Comparison of ENCODE assay signal across 18 mouse cellular contexts in genomic region chr4:47112560-47112959, GRCm38 (mm10). TPM values are rescaled to one million over a fixed set of nuclear protein-coding genes. Genes with fewer than 3 reads are reported as not detected.
A peak's percentile ranks its signal among the peaks of the same experiment; 100 is the strongest.
DNase-seq lines count a peak whose midpoint lies in the region; ATAC-seq and TF ChIP-seq lines count a peak whose summit lies in the region.
"Had no signal": no experiment of that assay in that cellular context is flagged by ENCODE, and none has a peak within 500 bp of the region (broad histone marks: within the 10 kb centered on the region; RNA-seq: fewer than 3 reads in every experiment).

No protein-coding gene starts in this region.

- H3K4me3 ChIP-seq in hindbrain, embryonic 15.5 days = no peak overlapping the region
- no peak overlapping the region for H3K4me3 ChIP-seq in hindbrain, embryonic 12.5 days
- H3K4me3 ChIP-seq in midbrain, embryonic 15.5 days = no peak overlapping the region
- H3K4me3 ChIP-seq in midbrain, embryonic 10.5 days = no peak overlapping the region
- no peak overlapping the region for H3K4me3 ChIP-seq in midbrain, postnatal 0 days (ENCODE audit: low read depth, low read length)
- H3K4me3 ChIP-seq: embryonic facial prominence, embryonic 10.5 days; heart, adult 2 months; liver, embryonic 15.5 days; midbrain, embryonic 12.5 days; neural tube, embryonic 12.5 days had no signal

- H3K9ac ChIP-seq in hindbrain, embryonic 15.5 days = no peak overlapping the region
- no peak overlapping the region for H3K9ac ChIP-seq in hindbrain, embryonic 12.5 days
- no peak overlapping the region for H3K9ac ChIP-seq in midbrain, embryonic 15.5 days
- no peak overlapping the region for H3K9ac ChIP-seq in midbrain, postnatal 0 days (replicated peaks; ENCODE audit: low read length, poor library complexity, severe bottlenecking)
- H3K9ac ChIP-seq: hindbrain, embryonic 14.5 days; liver, embryonic 15.5 days; midbrain, embryonic 12.5 days; neural tube, embryonic 12.5 days had no signal

- no peak overlapping the region for H3K4me2 ChIP-seq in hindbrain, embryonic 15.5 days
- no peak overlapping the region for H3K4me2 ChIP-seq in hindbrain, embryonic 12.5 days (replicated peaks)
- H3K4me2 ChIP-seq in midbrain, embryonic 15.5 days = no peak overlapping the region
- H3K4me2 ChIP-seq in midbrain, postnatal 0 days (ENCODE audit: low read depth, low read length, poor library complexity, severe bottlenecking) = no peak overlapping the region
- H3K4me2 ChIP-seq: hindbrain, embryonic 14.5 days; liver, embryonic 15.5 days; midbrain, embryonic 12.5 days; neural tube, embryonic 12.5 days had no signal

- no peaks in the 10 kb centered on the region for H3K27me3 ChIP-seq in hindbrain, embryonic 15.5 days
- no peaks in the 10 kb centered on the region for H3K27me3 ChIP-seq in hindbrain, embryonic 12.5 days
- H3K27me3 ChIP-seq in midbrain, embryonic 15.5 days (replicated peaks) = no peaks in the 10 kb centered on the region
- H3K27me3 ChIP-seq in midbrain, embryonic 10.5 days (ENCODE audit: low read depth, poor library complexity, severe bottlenecking) = no peaks in the 10 kb centered on the region
- H3K27me3 ChIP-seq in midbrain, postnatal 0 days (ENCODE audit: insufficient read depth, low read length) = no peaks in the 10 kb centered on the region
- H3K27me3 ChIP-seq: liver, embryonic 15.5 days; midbrain, embryonic 12.5 days; neural tube, embryonic 12.5 days had no signal

- H3K36me3 ChIP-seq in hindbrain, embryonic 15.5 days = no peaks in the 10 kb centered on the region
- no peaks in the 10 kb centered on the region for H3K36me3 ChIP-seq in hindbrain, embryonic 12.5 days
- H3K36me3 ChIP-seq in midbrain, embryonic 15.5 days (replicated peaks) = no peaks in the 10 kb centered on the region
- no peaks in the 10 kb centered on the region for H3K36me3 ChIP-seq in midbrain, embryonic 10.5 days
- H3K36me3 ChIP-seq in midbrain, postnatal 0 days (ENCODE audit: insufficient read depth, low read length) = no peaks in the 10 kb centered on the region
- H3K36me3 ChIP-seq: embryonic facial prominence, embryonic 10.5 days; liver, embryonic 15.5 days; midbrain, embryonic 12.5 days; neural tube, embryonic 12.5 days had no signal

- H3K9me3 ChIP-seq in hindbrain, embryonic 15.5 days = no peaks in the 10 kb centered on the region
- no peaks in the 10 kb centered on the region for H3K9me3 ChIP-seq in hindbrain, embryonic 12.5 days (replicated peaks)
- H3K9me3 ChIP-seq in midbrain, embryonic 15.5 days = no peaks in the 10 kb centered on the region
- no peaks in the 10 kb centered on the region for H3K9me3 ChIP-seq in midbrain, embryonic 10.5 days (replicated peaks)
- H3K9me3 ChIP-seq in midbrain, postnatal 0 days (ENCODE audit: low read length) = no peaks in the 10 kb centered on the region
- H3K9me3 ChIP-seq: embryonic facial prominence, embryonic 10.5 days; liver, embryonic 15.5 days; midbrain, embryonic 12.5 days; neural tube, embryonic 12.5 days had no signal

- 76% methylated on average over 9 of the region's 9 CpGs for WGBS in hindbrain, embryonic 15.5 days
- WGBS in hindbrain, embryonic 12.5 days = 79% methylated on average over 9 of the region's 9 CpGs
- WGBS in midbrain, embryonic 15.5 days = 66% methylated on average over 9 of the region's 9 CpGs
- 76% methylated on average over 9 of the region's 9 CpGs for WGBS in midbrain, embryonic 10.5 days
- WGBS in midbrain, postnatal 0 days = 56% methylated on average over 9 of the region's 9 CpGs

- ATAC-seq in frontal cortex, adult (ENCODE audit: low TSS enrichment) = peak; percentile 75
- peak; percentile 42; the same call in 1 of the 2 replicates for ATAC-seq in hindbrain, embryonic 15.5 days (ENCODE audit: low FRiP score, low read depth)
- ATAC-seq in hindbrain, embryonic 12.5 days (ENCODE audit: low FRiP score) = no peak
- peak; percentile 59 for ATAC-seq in midbrain, embryonic 15.5 days (replicated peaks)
- ATAC-seq in midbrain, postnatal 0 days (ENCODE audit: low FRiP score) = peak; percentile 52; the same call in 1 of the 2 replicates

- TF ChIP-seq CTCF in midbrain, postnatal 0 days (IDR thresholded peaks at IDR 0.05) = no peak

- DNase-seq in frontal cortex, postnatal 25 days (ENCODE audit: low spot score in 2 of 2) = no peak
- no peak for DNase-seq in midbrain, embryonic 10.5 days (ENCODE audit: low spot score)
- DNase-seq in midbrain, postnatal 0 days (ENCODE audit: low spot score) = peak; percentile 31
- no peak for DNase-seq in embryo, embryonic 9.5 days (ENCODE audit: extremely low spot score)
- DNase-seq: cerebellum, adult 8-10 months; kidney, adult 8-10 months; lung, postnatal 14 days; thymus, postnatal 4 days had no signal

- H3K4me1 ChIP-seq in hindbrain, embryonic 15.5 days (replicated peaks) = no peaks in the 10 kb centered on the region
- 0 out of 2 replicates have a peak, but pooled peaks cover 2% of the 10 kb centered on the region for H3K4me1 ChIP-seq in hindbrain, embryonic 12.5 days
- H3K4me1 ChIP-seq in midbrain, embryonic 15.5 days = peaks cover 16% of the 10 kb centered on the region; the same call in 1 of the 2 replicates
- peaks cover 6% of the 10 kb centered on the region for H3K4me1 ChIP-seq in midbrain, embryonic 10.5 days
- H3K4me1 ChIP-seq in midbrain, postnatal 0 days (ENCODE audit: insufficient read depth, low read length) = peaks cover 2% of the 10 kb centered on the region; the same call in 1 of the 2 replicates
- H3K4me1 ChIP-seq: liver, embryonic 15.5 days; neural tube, embryonic 12.5 days had no signal

- H3K27ac ChIP-seq in hindbrain, embryonic 15.5 days (replicated peaks) = no peak overlapping the region
- no peak overlapping the region for H3K27ac ChIP-seq in hindbrain, embryonic 12.5 days
- H3K27ac ChIP-seq in midbrain, embryonic 15.5 days = peak overlapping the region; percentile 64
- no peak overlapping the region for H3K27ac ChIP-seq in midbrain, embryonic 10.5 days (replicated peaks)
- H3K27ac ChIP-seq in midbrain, postnatal 0 days (ENCODE audit: low read depth, low read length) = peak overlapping the region; percentile 51; the same call in 1 of the 2 replicates
- H3K27ac ChIP-seq: embryonic facial prominence, embryonic 10.5 days; heart, adult 2 months; hindbrain, embryonic 14.5 days; liver, embryonic 15.5 days; midbrain, embryonic 12.5 days; neural tube, embryonic 12.5 days had no signal

RNA-seq across cellular contexts. Expression of gene Galnt12, which starts 20.9 kb away (rescaled TPM):
- 1.0 and 1.5 TPM in 2 replicates for polyA plus RNA-seq in hindbrain, embryonic 15.5 days (2015; fragmentation: Nextera tagmentation; extraction: Ambion mirVana)
- 2.3 and 3.4 TPM in 2 replicates for polyA plus RNA-seq in hindbrain, embryonic 12.5 days (2016; fragmentation: Nextera tagmentation; extraction: Ambion mirVana)
- polyA plus RNA-seq in midbrain, embryonic 15.5 days (2015; fragmentation: Nextera tagmentation; extraction: Ambion mirVana) = 1.8 and 2.9 TPM in 2 replicates
- polyA plus RNA-seq in midbrain, embryonic 10.5 days (2016; fragmentation: Nextera tagmentation; extraction: Ambion mirVana) = 6.5 and 7.8 TPM in 2 replicates
- 0.82 and 2.0 TPM in 2 replicates for total RNA-seq in midbrain, postnatal 0 days (2014; rRNA removed)
- 1.1 and 1.6 TPM in 2 replicates for polyA plus RNA-seq in midbrain, postnatal 0 days (2015; fragmentation: Nextera tagmentation; extraction: Ambion mirVana)

RNA-seq across cellular contexts. Expression of gene Anks6, which starts 55.3 kb away (rescaled TPM):
- 3.7 and 5.1 TPM in 2 replicates for polyA plus RNA-seq in hindbrain, embryonic 15.5 days (2015; fragmentation: Nextera tagmentation; extraction: Ambion mirVana)
- 6.6 and 7.5 TPM in 2 replicates for polyA plus RNA-seq in hindbrain, embryonic 12.5 days (2016; fragmentation: Nextera tagmentation; extraction: Ambion mirVana)
- 5.2 and 5.3 TPM in 2 replicates for polyA plus RNA-seq in midbrain, embryonic 15.5 days (2015; fragmentation: Nextera tagmentation; extraction: Ambion mirVana)
- polyA plus RNA-seq in midbrain, embryonic 10.5 days (2016; fragmentation: Nextera tagmentation; extraction: Ambion mirVana) = 2.9 and 3.3 TPM in 2 replicates
- total RNA-seq in midbrain, postnatal 0 days (2014; rRNA removed) = 10.1 and 17.9 TPM in 2 replicates
- 3.0 and 3.3 TPM in 2 replicates for polyA plus RNA-seq in midbrain, postnatal 0 days (2015; fragmentation: Nextera tagmentation; extraction: Ambion mirVana)

Comparison
In these comparisons a context has a peak if more than half of its experiments do, and no peak if none do; other contexts are left out.
1. H3K27ac ChIP-seq: peak in midbrain, embryonic 15.5 days (single experiment) and midbrain, postnatal 0 days (single experiment); none in hindbrain, embryonic 15.5 days (single experiment), hindbrain, embryonic 12.5 days (single experiment) and midbrain, embryonic 10.5 days (single experiment).